Mouse (Mus musculus) neural tube, embryonic 11.5 days (tissue): ENCODE measurements at regions not wholly inside any gene's neighbourhood (a gene's known extent, or its start where the extent isn't known, plus 50 kb on each side); places are given as distances from the start of the nearest gene placed in this dataset.

Experiments used
- ATAC-seq: fragments of 200-750 bp; cut with Nextera tagmentation; 2 replicates; pipeline ENCODE4 v1.8.0; 2017; ENCODE audit warnings: moderate number of reproducible peaks, mild to moderate bottlenecking, moderate TSS enrichment, moderate library complexity; ENCODE audit not compliant: insufficient read depth, low FRiP score, low TSS enrichment
- DNase-seq: peaks from one replicate; pipeline ENCODE4 v3.0.0-alpha.2; 2015; ENCODE audit warnings: low spot score
- H3K27ac ChIP-seq: fragments of 300-500 bp; sonication (generic); 2 replicates; pipeline ENCODE4 v1.5.1; 2014; ENCODE audit warnings: low read depth, mild to moderate bottlenecking, low read length
- H3K27me3 ChIP-seq: fragments of 300-500 bp; sonication (generic); 2 replicates; pipeline ENCODE4 v1.6.1; 2014; ENCODE audit warnings: mild to moderate bottlenecking, low read length, mixed read lengths; ENCODE audit not compliant: control insufficient read depth, insufficient read depth
- H3K36me3 ChIP-seq: fragments of 300-500 bp; sonication (generic); 2 replicates; pipeline ENCODE4 v1.6.1; 2014; ENCODE audit warnings: mild to moderate bottlenecking, low read length, moderate library complexity, mixed read lengths; ENCODE audit not compliant: control insufficient read depth, insufficient read depth
- H3K4me1 ChIP-seq: fragments of 300-500 bp; sonication (generic); 2 replicates; pipeline ENCODE4 v1.6.1; 2014; ENCODE audit warnings: low read length, mixed read lengths; ENCODE audit not compliant: control insufficient read depth, insufficient read depth
- H3K4me2 ChIP-seq: fragments of 300-500 bp; sonication (generic); 2 replicates; pipeline ENCODE4 v1.6.1; 2014; ENCODE audit warnings: low read depth, mild to moderate bottlenecking, moderate library complexity
- H3K4me3 ChIP-seq: fragments of 300-500 bp; sonication (generic); 2 replicates; pipeline ENCODE4 v1.5.1; 2014; ENCODE audit warnings: low read depth, low read length
- H3K9ac ChIP-seq: fragments of 300-500 bp; sonication (generic); 2 replicates; pipeline ENCODE4 v1.6.1; 2014; ENCODE audit warnings: mild to moderate bottlenecking, low read length
- H3K9me3 ChIP-seq: fragments of 300-500 bp; sonication (generic); 2 replicates; pipeline ENCODE4 v1.6.1; 2016; ENCODE audit warnings: low read length; ENCODE audit not compliant: control insufficient read depth
- WGBS: fragments of 180-500 bp; shearing (Covaris S2); extraction: QIAGEN DNeasy Blood & Tissue Kit; methylation state at CpG from one replicate; pipeline ENCODE4 v1.1.7; 2014; 5-methylcytosine and 5-hydroxymethylcytosine counted together

DNA sequence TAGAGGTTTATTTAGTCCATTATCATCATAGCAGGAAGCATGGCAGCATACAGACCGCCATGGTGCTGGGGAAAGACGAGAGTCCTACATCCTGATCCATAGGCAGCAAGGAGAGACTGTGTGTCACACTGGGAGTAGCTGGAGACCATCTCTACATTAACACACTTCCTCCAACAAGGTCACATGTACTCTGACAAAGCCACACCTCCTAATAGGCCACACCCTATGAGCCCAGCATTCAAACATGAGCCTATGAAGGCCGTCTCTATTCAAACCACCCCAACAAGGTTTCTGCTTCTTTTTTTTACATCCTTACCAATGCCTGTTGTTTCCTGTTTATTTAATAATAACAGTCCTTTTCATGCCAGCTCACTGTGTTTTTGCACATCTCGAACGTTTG is 99.0 kb upstream of the Nebl start:
- no peak for ATAC-seq
- H3K36me3 ChIP-seq: no peaks in the 10 kb centered on the region
- 89% methylated on average over 5 of the region's 5 CpGs for WGBS

DNA sequence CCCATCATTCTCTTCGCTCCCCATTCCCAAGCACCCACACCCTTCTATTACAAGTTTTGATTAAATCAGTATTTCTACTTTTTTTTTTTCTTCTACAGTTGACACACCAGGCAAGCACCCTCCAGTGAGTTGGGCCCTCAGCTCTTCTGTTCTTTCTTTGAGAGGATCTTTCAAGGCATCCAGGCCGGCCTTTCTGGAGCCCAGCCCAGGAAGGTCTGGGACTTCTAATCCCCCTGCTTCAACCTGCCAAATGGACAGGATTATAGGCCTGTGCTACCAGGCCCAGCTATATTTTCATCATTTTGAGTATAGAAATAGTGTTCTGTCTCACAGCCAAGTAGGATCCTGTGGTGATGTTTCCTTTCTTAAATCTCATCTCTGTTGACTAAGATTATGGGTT is 94.0 kb upstream of the Nebl start:
- H3K4me2 ChIP-seq: no peak overlapping the region
- WGBS: 99% methylated on average over 2 of the region's 2 CpGs

More for the DNA sequence above, 99.0 kb upstream of the Nebl start:
- DNase-seq: no peak
- H3K9ac ChIP-seq: no peak overlapping the region
- H3K4me1 ChIP-seq: no peaks in the 10 kb centered on the region
- no peaks in the 10 kb centered on the region for H3K27me3 ChIP-seq
- H3K4me3 ChIP-seq: no peak overlapping the region
- no peak overlapping the region for H3K4me2 ChIP-seq
- H3K27ac ChIP-seq: no peak overlapping the region
- no peaks in the 10 kb centered on the region for H3K9me3 ChIP-seq

DNA sequence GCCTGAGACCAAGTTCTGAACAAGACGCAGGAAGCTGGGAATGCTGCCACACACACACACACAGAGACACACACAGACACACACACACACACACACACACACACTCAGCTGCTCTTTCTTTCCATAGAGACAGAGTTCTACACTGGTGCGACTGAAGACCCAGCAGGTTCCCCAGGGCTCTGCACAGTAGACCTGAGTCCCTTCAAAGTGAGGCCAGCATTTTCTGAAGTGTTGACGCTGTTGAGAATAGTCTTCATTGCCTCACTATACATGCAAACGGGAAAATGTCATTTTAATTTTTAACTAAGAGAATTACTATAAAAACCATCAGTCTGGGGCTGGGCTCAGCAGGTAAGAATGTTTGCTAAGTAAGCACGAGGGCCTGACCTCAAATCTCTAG is 92.9 kb upstream of the Nebl start:
- Histone ChIP-seq H3K4me2 (no peak overlapping the region), H3K36me3 (no peaks in the 10 kb centered on the region), H3K4me3 (no peak overlapping the region), H3K9me3 (no peaks in the 10 kb centered on the region), H3K27me3 (no peaks in the 10 kb centered on the region), H3K9ac (no peak overlapping the region), H3K4me1 (no peaks in the 10 kb centered on the region), H3K27ac (no peak overlapping the region)
- WGBS: 87% methylated on average over 5 of the region's 5 CpGs
- ATAC-seq (no peak), DNase-seq (no peak)

More for the DNA sequence above, 94.0 kb upstream of the Nebl start:
- Histone ChIP-seq H3K4me3 (no peak overlapping the region), H3K4me1 (no peaks in the 10 kb centered on the region), H3K9me3 (no peaks in the 10 kb centered on the region), H3K36me3 (no peaks in the 10 kb centered on the region), H3K9ac (no peak overlapping the region), H3K27me3 (no peaks in the 10 kb centered on the region), H3K27ac (no peak overlapping the region)
- ATAC-seq (no peak), DNase-seq (no peak)

DNA sequence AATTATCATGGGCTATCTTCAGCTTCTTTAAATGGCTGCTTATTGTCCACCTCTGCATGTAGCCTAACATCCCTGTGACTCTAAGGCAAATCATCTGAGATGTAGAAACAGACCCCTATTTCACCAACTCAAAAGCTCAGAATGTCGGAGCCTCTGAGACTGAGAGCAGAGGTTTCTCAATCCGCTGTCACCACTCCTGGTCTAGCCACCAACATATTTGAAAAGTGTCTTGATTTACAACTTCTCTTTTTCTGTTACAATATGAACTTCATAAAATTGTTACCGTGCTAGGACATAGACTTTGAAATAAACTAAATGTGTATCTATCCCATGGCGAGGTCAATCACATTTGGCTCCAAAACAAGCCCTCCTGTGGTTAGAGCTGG is 91.3 kb upstream of the Nebl start:
- Histone ChIP-seq H3K27ac (no peak overlapping the region), H3K4me3 (no peak overlapping the region), H3K27me3 (no peaks in the 10 kb centered on the region), H3K9ac (no peak overlapping the region), H3K36me3 (no peaks in the 10 kb centered on the region), H3K4me2 (no peak overlapping the region), H3K4me1 (no peaks in the 10 kb centered on the region), H3K9me3 (no peaks in the 10 kb centered on the region)
- 72% methylated on average over 4 of the region's 4 CpGs for WGBS
- no peak for DNase-seq
- no peak for ATAC-seq

DNA sequence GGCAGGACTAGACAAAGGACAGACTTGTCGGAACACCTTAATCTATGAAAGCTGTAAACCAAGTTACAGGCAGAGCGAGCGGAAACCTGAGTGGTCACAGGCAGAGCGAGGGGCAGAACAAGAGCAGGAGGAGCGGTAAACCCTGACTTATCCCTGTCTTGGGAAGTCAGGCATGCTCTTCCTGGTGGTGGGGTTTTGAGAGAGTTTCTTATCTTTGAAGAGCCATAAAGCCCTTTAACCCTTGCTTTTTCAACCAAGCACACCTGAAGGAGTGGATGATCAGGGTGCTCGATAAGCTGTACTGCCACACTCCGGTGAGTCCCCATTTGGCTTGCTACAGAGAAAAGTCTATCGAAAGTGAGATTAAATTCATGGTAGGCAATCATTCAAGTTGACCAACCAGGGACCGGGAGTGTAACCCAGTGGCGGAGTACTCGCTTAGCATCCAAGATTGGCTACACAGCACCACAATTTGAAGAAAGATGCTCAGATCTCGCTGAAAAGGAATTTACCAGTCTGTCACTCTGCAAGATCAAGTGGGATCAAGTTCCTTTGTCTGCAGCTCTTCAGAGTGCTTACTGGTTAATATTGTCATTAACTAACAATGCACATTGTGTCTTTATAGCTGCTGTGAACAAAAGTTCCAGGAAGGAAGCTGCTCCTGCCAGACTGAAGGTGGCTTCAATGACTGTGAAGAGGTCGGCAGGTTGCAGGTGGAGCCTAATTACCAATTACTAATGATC is 90.8 kb upstream of the Nebl start:
- Histone ChIP-seq H3K9ac (no peak overlapping the region), H3K4me2 (no peak overlapping the region), H3K9me3 (no peaks in the 10 kb centered on the region), H3K27me3 (no peaks in the 10 kb centered on the region), H3K4me3 (no peak overlapping the region), H3K4me1 (no peaks in the 10 kb centered on the region), H3K27ac (no peak overlapping the region), H3K36me3 (no peaks in the 10 kb centered on the region)
- 72% methylated on average over 13 of the region's 13 CpGs for WGBS
- DNase-seq: no peak
- ATAC-seq: no peak

DNA sequence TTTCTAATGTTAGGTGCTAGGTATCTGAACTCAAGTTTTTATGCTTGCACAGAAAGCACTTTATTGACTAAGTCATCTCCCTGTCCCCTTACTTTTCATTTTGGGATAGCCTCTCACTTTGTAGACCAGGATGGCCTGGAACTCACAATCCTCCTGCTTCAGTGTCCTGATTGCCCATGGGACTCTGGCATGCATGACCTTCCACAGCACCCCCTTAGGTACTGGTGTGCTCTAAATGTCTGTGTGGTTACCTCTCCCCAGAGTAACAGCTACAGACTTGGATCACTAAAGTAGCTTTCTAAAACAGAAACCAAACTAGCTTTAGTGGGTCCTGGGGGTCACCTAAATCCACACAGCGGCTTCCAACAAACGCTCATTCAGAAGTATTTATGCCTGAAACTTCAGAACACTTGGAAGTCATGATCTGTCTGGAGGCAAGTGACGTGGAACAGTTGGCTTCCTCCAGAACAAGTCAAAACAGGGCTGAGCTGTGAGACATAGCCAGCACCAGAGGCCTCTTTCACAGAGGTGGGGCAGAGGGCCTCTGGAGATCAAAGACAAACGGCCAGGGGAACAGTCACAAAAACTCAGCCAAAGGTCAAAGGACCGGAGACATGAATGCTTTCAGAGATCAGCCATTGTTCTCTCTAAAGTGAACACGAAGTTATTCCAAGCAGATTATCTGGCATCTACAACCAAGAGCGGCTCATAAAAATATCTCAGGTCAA is 80.8 kb upstream of the Nebl start:
- Histone ChIP-seq H3K9ac (no peak overlapping the region), H3K9me3 (no peaks in the 10 kb centered on the region), H3K4me1 (no peaks in the 10 kb centered on the region), H3K27me3 (no peaks in the 10 kb centered on the region), H3K4me3 (no peak overlapping the region), H3K27ac (no peak overlapping the region), H3K4me2 (no peak overlapping the region), H3K36me3 (no peaks in the 10 kb centered on the region)
- no peak for ATAC-seq
- 22% methylated on average over 7 of the region's 7 CpGs for WGBS
- DNase-seq: no peak
